Mouse (Mus musculus): Measurements from ENCODE around the gene Tmem202.
A peak's percentile ranks its signal among the peaks of the same experiment; 100 is the strongest.

The Tmem202 gene

DNA sequence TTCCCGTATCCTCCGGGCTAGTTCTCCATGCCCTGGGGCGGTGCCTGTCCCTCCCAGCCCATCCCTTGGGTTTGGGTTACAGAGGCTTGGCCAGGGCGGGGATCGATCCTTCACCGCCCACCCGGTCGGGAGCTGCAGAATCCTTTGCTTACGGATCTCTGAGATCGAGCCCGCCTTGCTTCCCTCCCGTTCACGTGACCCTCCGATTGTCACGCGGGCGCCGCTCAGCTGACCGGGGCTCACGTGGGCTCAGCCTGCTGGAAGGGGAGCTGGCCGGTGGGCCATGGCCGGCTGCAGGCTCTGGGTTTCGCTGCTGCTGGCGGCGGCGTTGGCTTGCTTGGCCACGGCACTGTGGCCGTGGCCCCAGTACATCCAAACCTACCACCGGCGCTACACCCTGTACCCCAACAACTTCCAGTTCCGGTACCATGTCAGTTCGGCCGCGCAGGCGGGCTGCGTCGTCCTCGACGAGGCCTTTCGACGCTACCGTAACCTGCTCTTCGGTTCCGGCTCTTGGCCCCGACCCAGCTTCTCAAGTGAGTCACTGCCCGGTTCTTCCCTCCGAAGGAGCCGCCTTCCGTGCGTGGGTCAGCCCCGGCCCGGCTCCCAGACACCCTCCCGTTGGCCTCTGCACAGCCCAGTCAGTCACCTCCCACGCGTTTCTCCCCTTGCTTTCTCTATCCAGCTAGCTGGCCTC lies at the start of gene Tmem202, which contains the start of gene Hexa:
Gene Tmem202 (minus strand): TSS at position 407 of the 697 bp plus-strand sequence.
Gene Hexa (plus strand): TSS at position 100 of the 697 bp plus-strand sequence.
- peak; percentile 84 to 88 for DNase-seq

- DNase-seq: peak; percentile 68 to 75
These were observed 49.3 kb upstream of the Tmem202 start for GRCm38 (mm10) chr9:59588710-59589671.

GRCm38 (mm10) chr9:59588252-59588651 lies 48.6 kb upstream of the Tmem202 start:
- DNase-seq: no peak

DNA sequence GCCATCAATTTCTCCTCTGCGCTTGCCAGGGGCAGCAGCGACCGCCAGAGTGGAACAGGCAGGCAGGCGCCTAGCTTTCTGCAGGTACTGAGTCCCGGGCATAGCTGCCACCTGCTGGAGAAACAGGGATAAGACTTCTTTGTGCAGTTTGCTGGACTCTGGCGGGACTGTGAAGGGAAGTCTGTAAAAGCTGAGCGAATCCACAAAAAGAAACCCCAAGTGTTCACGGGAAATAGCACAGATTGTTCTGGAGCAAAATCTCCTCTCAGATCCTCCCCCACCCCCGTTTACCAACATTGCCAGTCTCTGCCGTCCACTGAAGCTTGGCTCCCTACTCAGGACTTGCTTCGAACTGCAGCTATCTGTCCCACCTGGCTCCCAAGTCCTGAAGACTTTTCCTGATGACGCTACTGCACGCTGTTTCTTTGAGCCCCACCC lies 45.2 kb upstream of the Tmem202 start:
- DNase-seq: peak; percentile 86 to 87

DNA sequence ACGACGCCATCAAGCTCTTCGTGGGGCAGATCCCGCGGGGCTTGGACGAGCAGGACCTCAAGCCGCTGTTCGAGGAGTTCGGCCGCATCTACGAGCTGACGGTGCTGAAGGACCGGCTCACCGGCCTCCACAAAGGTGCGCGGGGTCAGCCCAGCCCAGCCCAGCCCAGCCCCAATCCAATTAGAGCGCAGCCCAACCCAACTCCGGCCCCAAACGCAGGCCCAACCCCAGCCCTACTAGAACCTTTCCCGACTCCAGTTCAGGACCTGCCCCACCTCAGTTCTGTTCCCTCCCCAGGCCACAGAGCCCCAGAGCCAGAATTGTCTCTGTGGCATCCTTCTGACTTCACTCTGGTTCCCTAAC lies 38.8 kb upstream of the Tmem202 start:
- DNase-seq: no peak

DNA sequence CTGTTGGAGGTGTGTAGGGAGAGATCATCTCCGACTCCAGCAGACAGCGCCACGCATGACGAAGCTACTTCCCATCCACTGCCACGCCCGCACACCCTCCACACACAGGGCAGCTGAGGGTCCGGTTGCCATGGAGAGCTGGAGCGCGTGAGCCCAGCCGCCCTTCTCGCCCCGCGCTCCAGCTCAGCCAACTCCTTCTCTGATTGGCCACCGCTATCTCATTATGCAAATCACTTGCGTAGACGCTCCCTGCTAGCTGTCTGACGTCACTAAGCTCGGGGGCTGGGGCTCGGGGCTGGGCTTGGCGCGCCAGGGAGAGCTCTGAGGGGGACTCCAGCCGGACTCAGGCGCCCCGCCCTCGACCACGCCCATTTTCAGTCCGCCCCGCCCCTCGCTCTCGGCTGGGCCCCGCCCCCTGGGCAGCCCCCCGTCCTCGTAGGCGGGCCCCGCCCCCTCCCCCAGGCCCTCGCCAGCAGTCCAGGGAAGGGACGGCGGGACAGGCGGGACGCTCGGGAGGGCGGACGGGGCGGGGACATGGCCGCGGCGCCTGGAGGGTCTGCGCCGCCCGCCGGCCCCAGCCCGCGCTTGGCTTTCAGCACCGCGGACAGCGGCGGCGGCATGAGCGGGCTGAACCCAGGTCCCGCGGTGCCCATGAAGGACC lies 38.3 kb upstream of the Tmem202 start, which contains the start of gene Celf6:
Gene Celf6 (plus strand): TSS at position 74 of the 661 bp plus-strand sequence.
- peak; percentile 91 to 95 for DNase-seq

GRCm38 (mm10) chr9:59577401-59577800 lies 37.8 kb upstream of the Tmem202 start:
- DNase-seq: no peak

- DNase-seq: no peak
These were observed 32.2 kb upstream of the Tmem202 start for GRCm38 (mm10) chr9:59571852-59572251.

DNA sequence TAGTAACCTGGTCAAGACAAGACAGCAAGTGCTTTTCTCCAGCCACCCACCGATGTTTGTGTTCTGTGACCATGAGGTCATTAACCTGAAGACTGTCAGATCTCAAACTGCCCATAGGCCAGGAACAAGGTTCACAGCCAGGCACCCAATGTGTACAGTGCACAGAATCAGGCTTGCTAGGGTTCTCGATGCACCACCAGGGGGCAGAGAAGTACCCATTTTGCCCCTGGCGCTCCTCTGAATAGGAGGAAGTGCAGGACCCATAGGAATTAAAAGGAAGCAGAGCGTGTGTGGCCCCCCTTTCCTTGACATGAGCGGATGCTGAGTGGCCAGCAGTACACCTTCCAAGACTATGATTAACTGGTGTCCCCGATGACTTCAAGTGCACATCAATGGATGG lies 27.5 kb upstream of the Tmem202 start:
- peak; percentile 66 to 74 for DNase-seq

DNA sequence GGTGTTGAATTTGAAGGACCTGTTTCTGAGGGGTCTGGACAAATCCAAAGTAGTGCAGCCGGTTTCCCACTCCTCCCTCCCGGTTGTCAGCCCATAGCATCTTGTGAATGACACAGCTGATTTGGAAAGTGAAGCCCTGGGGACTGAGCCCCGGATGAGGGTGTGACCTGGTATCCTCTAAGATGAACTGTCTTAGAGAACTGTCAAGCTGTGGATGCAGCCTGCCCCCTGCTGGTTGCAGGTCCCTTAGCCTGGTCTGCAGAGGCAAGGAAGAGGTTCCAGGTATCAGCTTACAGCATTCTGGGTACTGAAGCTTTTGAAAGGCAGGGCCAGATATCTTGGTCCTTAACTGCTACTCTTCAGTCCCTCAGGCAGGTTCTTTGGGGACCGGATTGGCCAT lies 26.0 kb upstream of the Tmem202 start:
- DNase-seq: peak; percentile 62 to 74

GRCm38 (mm10) chr9:59553719-59554118 lies 14.1 kb upstream of the Tmem202 start:
- DNase-seq: no peak

DNA sequence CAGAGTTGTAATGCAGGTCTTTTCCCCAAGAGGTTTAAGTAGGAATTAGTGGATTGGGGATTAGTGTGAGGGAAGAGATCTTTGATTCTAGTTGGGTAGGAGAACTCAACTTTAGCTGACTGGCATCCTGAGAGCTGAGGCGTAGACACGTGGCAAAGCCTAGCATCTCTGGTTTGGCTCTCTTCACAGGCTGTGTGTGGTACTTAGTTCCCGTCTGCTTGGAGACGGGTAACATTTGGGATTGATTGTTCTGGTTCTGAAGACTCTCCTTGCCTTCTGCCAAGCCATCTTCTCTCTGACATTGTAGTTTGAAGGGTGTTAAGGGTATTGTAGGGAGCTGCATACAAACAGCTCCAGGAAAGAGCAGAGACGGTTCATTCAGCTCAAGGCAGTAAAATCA lies 13.0 kb upstream of the Tmem202 start:
- DNase-seq: no peak

DNA sequence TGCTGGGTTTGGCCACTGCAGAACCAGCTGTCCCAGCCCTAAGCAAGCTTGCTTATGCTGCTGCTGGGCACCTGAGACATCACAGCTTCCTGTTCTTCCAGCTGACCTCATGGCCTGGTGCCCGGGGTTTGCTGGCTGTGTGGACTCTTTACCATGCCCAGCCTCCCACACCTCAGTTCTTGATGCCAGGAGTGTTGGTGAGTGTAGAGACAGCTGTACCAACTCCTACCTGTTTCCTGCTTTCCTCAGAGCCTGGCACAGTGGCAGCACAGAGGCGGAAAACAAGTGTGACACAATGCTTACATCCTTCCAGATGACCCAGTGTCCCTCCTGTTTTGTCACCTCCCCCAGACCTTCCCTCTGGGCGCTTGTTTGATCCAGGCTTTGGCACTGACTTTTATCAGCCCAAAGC lies 12.0 kb upstream of the Tmem202 start:
- DNase-seq: peak in 1 of 2 experiments; percentile 26

DNA sequence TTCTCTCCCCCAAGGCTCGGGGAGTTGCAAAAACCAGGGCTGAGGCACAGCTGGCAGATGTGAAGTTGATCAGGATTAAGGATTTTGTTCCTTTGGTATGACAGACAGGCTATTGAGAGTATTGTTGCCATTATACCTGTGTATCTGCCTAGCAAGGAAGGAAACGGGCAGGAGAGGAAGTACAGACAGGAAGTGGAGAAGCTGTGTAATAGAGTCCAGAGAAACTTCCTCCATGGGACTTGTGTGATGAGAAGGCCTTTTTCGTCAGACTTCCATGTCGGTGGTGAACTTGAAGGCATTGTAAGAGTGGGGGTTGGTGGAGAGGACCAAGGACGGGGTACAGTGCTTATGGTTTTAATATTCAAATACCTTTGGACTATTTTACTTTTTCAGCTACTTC lies 11.4 kb upstream of the Tmem202 start:
- DNase-seq: no peak

DNA sequence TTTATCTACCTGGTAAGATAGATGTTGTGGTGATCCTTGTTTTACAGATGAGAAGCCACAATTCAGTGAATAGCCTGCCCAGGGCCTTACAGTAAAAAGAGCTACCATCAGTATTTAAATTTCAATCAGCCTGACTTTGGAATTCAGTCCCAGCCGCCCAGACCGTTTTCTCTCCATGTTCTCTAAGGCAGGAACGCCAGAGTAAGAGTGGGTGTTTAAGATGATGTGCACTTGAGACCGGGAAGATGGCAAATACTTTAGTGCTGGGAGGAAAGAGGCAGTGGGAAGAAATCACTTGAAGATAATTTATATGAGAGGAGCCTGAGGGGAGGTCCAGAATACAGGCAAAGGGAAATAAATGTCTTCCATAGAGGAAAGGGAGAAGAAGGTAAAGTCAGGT lies 10.4 kb upstream of the Tmem202 start:
- DNase-seq: no peak

GRCm38 (mm10) chr9:59548961-59549487 lies 9.4 kb upstream of the Tmem202 start:
- no peak for DNase-seq

GRCm38 (mm10) chr9:59547869-59548268 lies 8.2 kb upstream of the Tmem202 start:
- no peak for DNase-seq

GRCm38 (mm10) chr9:59544739-59545138 lies 5.1 kb upstream of the Tmem202 start:
- DNase-seq: no peak

- no peak for DNase-seq
These were observed 3.2 kb upstream of the Tmem202 start for GRCm38 (mm10) chr9:59542766-59543324.

- DNase-seq: no peak
These were observed 2.0 kb upstream of the Tmem202 start for GRCm38 (mm10) chr9:59541617-59542016.

GRCm38 (mm10) chr9:59537651-59538050 lies 2.0 kb downstream of the Tmem202 start:
- DNase-seq: no peak

DNA sequence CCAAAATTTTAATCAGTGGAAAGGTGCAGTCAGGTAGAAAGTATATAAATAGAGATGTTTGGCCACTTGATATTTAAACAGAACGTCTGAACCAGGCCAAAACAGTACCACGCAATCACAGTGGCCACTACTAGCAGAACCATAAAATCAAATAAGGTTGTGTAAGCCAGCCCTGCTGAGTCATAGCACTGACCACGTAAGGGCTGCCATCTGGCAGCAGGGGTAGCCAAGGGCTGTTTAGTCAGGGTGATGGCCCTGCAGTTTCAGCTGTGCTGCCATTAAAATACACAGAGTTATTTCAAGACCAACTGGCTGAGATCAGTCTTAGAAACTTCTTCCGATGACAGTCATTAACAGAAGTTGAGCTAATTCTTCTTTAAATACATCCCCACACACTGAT lies 5.8 kb downstream of the Tmem202 start:
- peak; percentile 73 to 78 for DNase-seq
